Mouse (Mus musculus): ENCODE measurements around the gene Smpdl3a.

DNA sequence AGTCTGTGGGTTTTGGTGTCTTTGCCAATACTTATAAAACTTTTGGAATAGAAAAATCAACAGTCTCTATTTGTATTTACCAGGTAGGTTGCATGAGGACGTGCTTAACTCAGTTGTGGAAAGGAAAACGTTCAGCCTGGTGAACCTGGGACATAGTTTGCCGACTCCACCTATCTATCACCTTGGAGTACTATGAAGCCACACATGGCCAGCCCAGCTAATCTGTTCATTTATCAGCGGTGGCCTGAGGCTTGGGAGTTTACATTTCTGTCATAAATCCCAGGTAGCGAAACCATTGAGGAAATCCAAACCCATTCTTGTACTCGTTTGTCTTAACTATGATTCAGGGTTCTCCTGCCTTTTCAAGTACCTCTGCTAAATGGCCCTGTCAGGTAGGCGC lies at the start of gene Smpdl3a:
- TF ChIP-seq EP300 (optimal IDR thresholded peaks at IDR 0.05) (no peak), CTCF (IDR thresholded peaks at IDR 0.05; ENCODE audit: low read depth) (no peak)

Data from stomach, postnatal 0 days (tissue).